Mouse (Mus musculus) common myeloid progenitor, adult 5-6 weeks (primary cell): ENCODE measurements around the gene Ptprn2. TPM values are rescaled to one million over a fixed set of nuclear protein-coding genes. Genes with fewer than 3 reads are reported as not detected.

Experiments
- ATAC-seq: replicated peaks from 2 replicates; pipeline ENCODE4 v1.8.0; 2016; ENCODE audit warnings: low read depth, mild to moderate bottlenecking, moderate TSS enrichment, inconsistent platforms; ENCODE audit not compliant: poor library complexity, severe bottlenecking
- total RNA-seq: library from RNA; stranded (forward); fragments of 200-1000, 187-1606 nt; gene quantifications from 2 replicates; pipeline ENCODE4 v1.2.3, GENCODE M21; 2017

Gene Ptprn2
- total RNA-seq, 1 experiment from 2014 or later: not detected

GRCm38 (mm10) chr12:116752784-116753183, 267.3 kb downstream of the Ptprn2 start:
- ATAC-seq: no peak

- no peak for ATAC-seq
These were observed 278.4 kb downstream of the Ptprn2 start for GRCm38 (mm10) chr12:116763961-116764360.

- no peak for ATAC-seq
These were observed 285.4 kb downstream of the Ptprn2 start for GRCm38 (mm10) chr12:116770911-116771310.

GRCm38 (mm10) chr12:116771493-116771892, 286.0 kb downstream of the Ptprn2 start:
- ATAC-seq: no peak

GRCm38 (mm10) chr12:116772081-116772566, 286.6 kb downstream of the Ptprn2 start:
- ATAC-seq: no peak

GRCm38 (mm10) chr12:116773344-116773743, 287.8 kb downstream of the Ptprn2 start:
- no peak for ATAC-seq

GRCm38 (mm10) chr12:116776447-116776846, 290.9 kb downstream of the Ptprn2 start:
- no peak for ATAC-seq

- no peak for ATAC-seq
These were observed 292.9 kb downstream of the Ptprn2 start for GRCm38 (mm10) chr12:116778095-116779090.

- no peak for ATAC-seq
These were observed 294.9 kb downstream of the Ptprn2 start for GRCm38 (mm10) chr12:116780419-116780818.

- ATAC-seq: no peak
These were observed 300.2 kb downstream of the Ptprn2 start for GRCm38 (mm10) chr12:116785731-116786130.

- no peak for ATAC-seq
These were observed 302.8 kb downstream of the Ptprn2 start for GRCm38 (mm10) chr12:116788346-116788745.

GRCm38 (mm10) chr12:116803331-116803730, 317.8 kb downstream of the Ptprn2 start:
- ATAC-seq: no peak

- no peak for ATAC-seq
These were observed 319.2 kb downstream of the Ptprn2 start for GRCm38 (mm10) chr12:116804712-116805111.

GRCm38 (mm10) chr12:116805129-116805809, 319.7 kb downstream of the Ptprn2 start:
- ATAC-seq: no peak

- no peak for ATAC-seq
These were observed 320.6 kb downstream of the Ptprn2 start for GRCm38 (mm10) chr12:116806089-116806488.

GRCm38 (mm10) chr12:116813012-116813411, 327.5 kb downstream of the Ptprn2 start:
- ATAC-seq: no peak

GRCm38 (mm10) chr12:116819836-116820235, 334.3 kb downstream of the Ptprn2 start:
- no peak for ATAC-seq

GRCm38 (mm10) chr12:116823341-116823740, 337.8 kb downstream of the Ptprn2 start:
- ATAC-seq: no peak

- ATAC-seq: no peak
These were observed 342.2 kb downstream of the Ptprn2 start for GRCm38 (mm10) chr12:116827748-116828147.

- ATAC-seq: no peak
These were observed 353.2 kb downstream of the Ptprn2 start for GRCm38 (mm10) chr12:116838611-116839192.
